Mouse (Mus musculus): ENCODE measurements around the gene Smim5.

Smim5 gene

DNA sequence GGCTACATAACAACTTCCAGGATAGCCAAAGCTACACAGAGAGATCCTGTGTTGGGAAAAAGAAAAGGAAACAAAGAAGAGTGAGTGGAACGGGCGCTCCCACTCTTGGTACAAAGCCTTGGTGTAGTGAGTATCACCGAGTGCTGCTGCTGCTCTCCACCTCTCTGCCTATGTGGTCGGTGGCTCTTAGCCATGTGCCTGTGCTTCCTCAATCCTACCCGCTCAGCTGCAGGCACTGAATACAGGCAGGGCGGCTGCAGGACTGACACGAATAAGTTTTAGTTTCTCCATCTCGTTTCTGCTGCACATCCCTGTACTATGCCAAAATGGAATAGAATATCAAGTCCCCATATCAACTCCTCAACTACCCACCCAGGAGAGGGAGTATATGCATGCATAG, 29.3 kb downstream of the Smim5 start:
- DNase-seq (ENCODE audit: low spot score): no peak

DNA sequence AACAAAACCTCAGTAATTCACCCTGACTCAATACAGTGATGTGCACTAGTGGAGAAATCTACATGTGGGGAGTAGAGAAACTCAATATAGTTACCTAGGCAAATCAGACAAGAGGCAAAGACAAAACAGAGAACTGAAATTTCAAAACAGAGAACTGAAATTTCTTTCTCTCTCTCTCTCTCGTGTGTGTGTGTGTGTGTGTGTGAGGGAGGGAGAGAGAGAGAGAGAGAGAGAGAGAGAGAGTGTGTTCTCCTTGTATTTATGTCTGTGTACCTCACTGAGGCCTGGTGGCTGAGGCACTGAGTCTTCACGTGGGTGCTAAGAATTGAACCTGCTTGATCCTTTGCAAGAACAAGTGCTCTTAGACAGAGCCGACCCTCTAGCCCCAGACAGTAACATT, 30.1 kb downstream of the Smim5 start:
- no peak for DNase-seq (ENCODE audit: low spot score)

- DNase-seq (ENCODE audit: low spot score): no peak
Observed at GRCm38 (mm10) chr11:115931235-115931634, 31.5 kb downstream of the Smim5 start.

DNA sequence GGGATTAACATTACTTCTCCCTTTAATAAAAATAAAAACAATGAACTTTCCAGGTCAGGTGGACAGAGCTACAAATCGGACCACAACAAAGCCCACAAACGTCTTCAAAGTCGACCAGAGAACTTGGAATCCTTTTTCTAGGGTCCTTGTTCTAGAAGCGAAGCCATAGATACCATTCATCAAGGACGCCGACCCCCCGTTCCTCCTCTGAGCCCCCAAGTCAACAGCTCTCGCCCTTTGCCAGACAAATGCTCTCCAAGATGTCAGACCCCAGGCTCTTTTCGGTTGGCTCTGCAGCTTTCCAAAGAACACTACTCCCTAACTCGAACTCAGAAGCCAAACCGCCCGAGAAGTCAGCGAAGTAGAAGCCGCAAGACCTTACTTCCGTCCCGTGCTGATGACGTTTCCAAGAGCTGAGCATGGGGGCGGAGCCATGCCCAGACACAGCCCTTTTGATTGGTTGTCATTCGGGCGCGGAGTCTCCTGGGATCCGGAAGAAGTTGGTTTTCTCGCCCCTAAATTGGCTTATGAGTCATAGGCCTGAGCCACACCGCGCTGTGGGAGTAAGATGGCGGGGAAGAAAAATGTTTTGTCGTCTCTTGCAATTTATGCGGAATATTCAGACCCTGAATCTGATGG, 33.5 kb downstream of the Smim5 start, which contains the start of the genes Sap30bp and Recql5:
Sap30bp (plus strand) TSS at position 175 of the 639 bp plus-strand sequence.
Recql5 (minus strand) TSS at position 370 of the 639 bp plus-strand sequence.
- DNase-seq (ENCODE audit: low spot score): peak; percentile 93

GRCm38 (mm10) chr11:115933747-115934110, 34.0 kb downstream of the Smim5 start:
- no peak for DNase-seq (ENCODE audit: low spot score)

GRCm38 (mm10) chr11:115939690-115940329, 40.0 kb downstream of the Smim5 start:
- DNase-seq (ENCODE audit: low spot score): no peak

- DNase-seq (ENCODE audit: low spot score): no peak
Observed at GRCm38 (mm10) chr11:115941980-115942379, 42.2 kb downstream of the Smim5 start.

DNA sequence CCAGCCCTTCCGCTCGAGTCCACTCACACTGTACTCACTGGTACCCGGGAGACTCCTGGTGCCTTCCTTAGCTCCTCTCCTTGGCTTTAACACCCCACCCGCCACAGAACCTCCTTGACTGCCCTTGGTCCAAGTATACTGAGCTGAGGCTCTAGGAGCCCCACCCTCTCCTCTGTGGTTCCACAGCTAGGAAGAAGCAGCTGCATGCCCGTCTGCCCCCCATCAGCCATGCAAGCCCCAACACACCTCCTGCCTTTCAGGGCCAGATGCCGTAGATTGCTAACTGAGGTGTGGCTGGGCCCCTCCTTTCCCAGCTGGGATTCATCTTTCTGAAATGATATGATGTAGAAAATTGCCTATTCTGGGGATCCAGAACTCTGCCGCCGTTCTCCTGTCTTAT, 45.5 kb downstream of the Smim5 start:
- no peak for DNase-seq (ENCODE audit: low spot score)

- DNase-seq (ENCODE audit: low spot score): no peak
Observed at GRCm38 (mm10) chr11:115946221-115946828, 46.6 kb downstream of the Smim5 start.

GRCm38 (mm10) chr11:115948316-115948715, 48.5 kb downstream of the Smim5 start:
- no peak for DNase-seq (ENCODE audit: low spot score)

- DNase-seq (ENCODE audit: low spot score): no peak
Observed at GRCm38 (mm10) chr11:115950719-115951118, 51.0 kb downstream of the Smim5 start.

GRCm38 (mm10) chr11:115954712-115955111, 54.9 kb downstream of the Smim5 start:
- DNase-seq (ENCODE audit: low spot score): no peak

GRCm38 (mm10) chr11:115955195-115955858, 55.6 kb downstream of the Smim5 start:
- no peak for DNase-seq (ENCODE audit: low spot score)
